In genomic region chr9:108566815-108567776, GRCm38 (mm10) we compare ENCODE assay signal across 8 mouse cellular contexts. TPM values are rescaled to one million over a fixed set of nuclear protein-coding genes. Genes with fewer than 3 reads are reported as not detected.
DNase-seq lines count a peak whose midpoint lies in the region; ATAC-seq lines count a peak whose summit lies in the region.

Gene Ndufaf3, minus strand, starts transcription at chr9:108567434.

- H3K4me2 ChIP-seq in heart, embryonic 13.5 days: peak within 1 kb of the TSS; percentile 94
- H3K4me2 ChIP-seq in liver, embryonic 13.5 days: peak within 1 kb of the TSS; percentile 100
- peak within 1 kb of the TSS; percentile 85 for H3K4me2 ChIP-seq in stomach, embryonic 16.5 days (ENCODE audit: low read depth, low read length)

- peak within 1 kb of the TSS; percentile 78 for H3K27ac ChIP-seq in brown adipose tissue, adult 24 weeks (replicated peaks; ENCODE audit: low read depth, low read length)
- H3K27ac ChIP-seq in heart, embryonic 13.5 days (replicated peaks): peak within 1 kb of the TSS; percentile 96
- peak within 1 kb of the TSS; percentile 98 for H3K27ac ChIP-seq in liver, embryonic 13.5 days
- H3K27ac ChIP-seq in stomach, embryonic 16.5 days (ENCODE audit: low read length): peak within 1 kb of the TSS; percentile 93

- H3K4me3 ChIP-seq in brown adipose tissue, adult 24 weeks (ENCODE audit: insufficient read depth, low read depth, low read length): peak within 1 kb of the TSS; percentile 79
- H3K4me3 ChIP-seq in heart, embryonic 13.5 days: peak within 1 kb of the TSS; percentile 83
- H3K4me3 ChIP-seq in liver, embryonic 13.5 days (replicated peaks): peak within 1 kb of the TSS; percentile 84
- H3K4me3 ChIP-seq in stomach, embryonic 16.5 days (replicated peaks; ENCODE audit: low read length): peak within 1 kb of the TSS; percentile 84

- H3K27me3 ChIP-seq in heart, embryonic 13.5 days (replicated peaks): no peaks in the 10 kb centered on the region
- H3K27me3 ChIP-seq in liver, embryonic 13.5 days: no peaks in the 10 kb centered on the region
- no peaks in the 10 kb centered on the region for H3K27me3 ChIP-seq in stomach, embryonic 16.5 days (ENCODE audit: control insufficient read depth, insufficient read depth, low read length)

- no peaks in the 10 kb centered on the region for H3K9me3 ChIP-seq in heart, embryonic 13.5 days
- H3K9me3 ChIP-seq in liver, embryonic 13.5 days (replicated peaks): no peaks in the 10 kb centered on the region
- no peaks in the 10 kb centered on the region for H3K9me3 ChIP-seq in stomach, embryonic 16.5 days (replicated peaks; ENCODE audit: control insufficient read depth, low read length)

- H3K9ac ChIP-seq in heart, embryonic 13.5 days: peak within 1 kb of the TSS; percentile 93
- peak within 1 kb of the TSS; percentile 91 for H3K9ac ChIP-seq in liver, embryonic 13.5 days
- peak within 1 kb of the TSS; percentile 87 for H3K9ac ChIP-seq in stomach, embryonic 16.5 days (ENCODE audit: low read length)

- peak; percentile 97 for DNase-seq in CD4-positive, CD25-positive, alpha-beta regulatory T cell, adult 2 months (ENCODE audit: low read depth, low spot score)
- peak; percentile 70 for DNase-seq in fat pad, adult 2 months (ENCODE audit: extremely low read depth, low read depth, low spot score)
- DNase-seq in kidney, postnatal 14 days: peak; percentile 98
- peak; percentile 93 for DNase-seq in liver, embryonic 13.5 days
- peak; percentile 96 for DNase-seq in neural tube, embryonic 10.5 days (ENCODE audit: extremely low spot score, low spot score)

- ATAC-seq in heart, embryonic 13.5 days (ENCODE audit: extremely low read depth, insufficient number of reproducible peaks, low FRiP score, low TSS enrichment): peak; percentile 75
- ATAC-seq in liver, embryonic 13.5 days (ENCODE audit: low read depth): peak; percentile 79
- ATAC-seq in stomach, embryonic 16.5 days (ENCODE audit: insufficient read depth, low FRiP score): peak; percentile 84

- under 1% methylated on average over 72 of the region's 73 CpGs for WGBS in heart, embryonic 13.5 days
- under 1% methylated on average over 73 of the region's 73 CpGs for WGBS in liver, embryonic 13.5 days (ENCODE audit: insufficient replicate concordance)
- WGBS in stomach, embryonic 16.5 days: under 1% methylated on average over 73 of the region's 73 CpGs

- H3K4me1 ChIP-seq in brown adipose tissue, adult 24 weeks (ENCODE audit: control insufficient read depth, insufficient read depth, insufficient read length, low read length): peaks cover 13% of the 10 kb centered on the region
- H3K4me1 ChIP-seq in heart, embryonic 13.5 days: peaks cover 40% of the 10 kb centered on the region
- H3K4me1 ChIP-seq in liver, embryonic 13.5 days (replicated peaks): peaks cover 73% of the 10 kb centered on the region
- peaks cover 25% of the 10 kb centered on the region for H3K4me1 ChIP-seq in stomach, embryonic 16.5 days (ENCODE audit: control insufficient read depth, insufficient read depth, low read length)

- H3K36me3 ChIP-seq in heart, embryonic 13.5 days: peaks cover 54% of the 10 kb centered on the region
- peaks cover 52% of the 10 kb centered on the region for H3K36me3 ChIP-seq in liver, embryonic 13.5 days
- 0 out of 2 replicates have a peak, but pooled peaks cover 13% of the 10 kb centered on the region for H3K36me3 ChIP-seq in stomach, embryonic 16.5 days (ENCODE audit: control insufficient read depth, insufficient read depth, low read length)

RNA-seq across cellular contexts. Expression of gene Ndufaf3, which starts in this region (rescaled TPM):
- 91.2 and 111 TPM in 2 replicates for polyA plus RNA-seq in brown adipose tissue, adult 24 weeks (2012; ENCODE audit: insufficient read depth, insufficient read length, missing spikeins)
- polyA plus RNA-seq in heart, embryonic 13.5 days (2015; fragmentation: Nextera tagmentation; extraction: Ambion mirVana): 53.5 TPM in 2 replicates
- polyA plus RNA-seq in liver, embryonic 13.5 days (2015; fragmentation: Nextera tagmentation; extraction: Ambion mirVana): 27.5 and 35.5 TPM in 2 replicates
- polyA plus RNA-seq in stomach, embryonic 16.5 days (2015; fragmentation: Nextera tagmentation; extraction: Ambion mirVana): 27.9 and 38.5 TPM in 2 replicates

Comparison
In these comparisons a context has a peak if more than half of its experiments do, and no peak if none do; other contexts are left out.
1. Peak in every context shown above with its lines: DNase-seq, ATAC-seq, H3K4me3 ChIP-seq and H3K27ac ChIP-seq.